In genomic region chr6:32961477-32961876, GRCm38 (mm10) we compare ENCODE assay signal across 24 mouse cellular contexts.
DNase-seq lines count a peak whose midpoint lies in the region; ATAC-seq lines count a peak whose summit lies in the region.
"Had no signal": no experiment of that assay in that cellular context is flagged by ENCODE, and none has a peak within 500 bp of the region (broad histone marks: within the 10 kb centered on the region; RNA-seq: fewer than 3 reads in every experiment).

No protein-coding gene starts in this region.

- H3K36me3 ChIP-seq in kidney, embryonic 14.5 days (ENCODE audit: control insufficient read depth, insufficient read depth, low read length): no peaks in the 10 kb centered on the region
- no peaks in the 10 kb centered on the region for H3K36me3 ChIP-seq in midbrain, embryonic 13.5 days
- no peaks in the 10 kb centered on the region for H3K36me3 ChIP-seq in midbrain, embryonic 15.5 days (replicated peaks)
- H3K36me3 ChIP-seq in embryonic facial prominence, embryonic 10.5 days (replicated peaks): no peaks in the 10 kb centered on the region

- H3K4me2 ChIP-seq in kidney, embryonic 14.5 days (replicated peaks; ENCODE audit: low read depth, low read length): no peak overlapping the region
- H3K4me2 ChIP-seq in midbrain, embryonic 13.5 days (replicated peaks): no peak overlapping the region
- no peak overlapping the region for H3K4me2 ChIP-seq in midbrain, embryonic 15.5 days
- H3K4me2 ChIP-seq: forebrain, embryonic 13.5 days; heart, embryonic 13.5 days; hindbrain, embryonic 14.5 days had no signal

- no peaks in the 10 kb centered on the region for H3K27me3 ChIP-seq in kidney, embryonic 14.5 days (ENCODE audit: control insufficient read depth, insufficient read depth, low read length)
- no peaks in the 10 kb centered on the region for H3K27me3 ChIP-seq in midbrain, embryonic 13.5 days
- no peaks in the 10 kb centered on the region for H3K27me3 ChIP-seq in midbrain, embryonic 15.5 days (replicated peaks)
- H3K27me3 ChIP-seq in embryonic facial prominence, embryonic 10.5 days (replicated peaks; ENCODE audit: low read depth, poor library complexity, severe bottlenecking): no peaks in the 10 kb centered on the region
- H3K27me3 ChIP-seq: forebrain, embryonic 13.5 days; heart, embryonic 13.5 days had no signal

- H3K9ac ChIP-seq in kidney, embryonic 14.5 days (ENCODE audit: low read depth, low read length): no peak overlapping the region
- no peak overlapping the region for H3K9ac ChIP-seq in midbrain, embryonic 13.5 days (replicated peaks)
- no peak overlapping the region for H3K9ac ChIP-seq in midbrain, embryonic 15.5 days
- H3K9ac ChIP-seq: forebrain, embryonic 13.5 days; heart, embryonic 13.5 days; hindbrain, embryonic 14.5 days had no signal

- H3K4me1 ChIP-seq in kidney, embryonic 14.5 days (ENCODE audit: control insufficient read depth, insufficient read depth, low read length): peaks cover 14% of the 10 kb centered on the region; the same call in 1 of the 2 replicates
- H3K4me1 ChIP-seq in midbrain, embryonic 13.5 days (replicated peaks): peaks cover 9% of the 10 kb centered on the region
- H3K4me1 ChIP-seq in midbrain, embryonic 15.5 days: 0 out of 2 replicates have a peak, but pooled peaks cover 3% of the 10 kb centered on the region
- H3K4me1 ChIP-seq in embryonic facial prominence, embryonic 10.5 days: peaks cover 34% of the 10 kb centered on the region

- H3K4me3 ChIP-seq in kidney, embryonic 14.5 days (ENCODE audit: low read length): no peak overlapping the region
- H3K4me3 ChIP-seq in midbrain, embryonic 13.5 days (replicated peaks): no peak overlapping the region
- H3K4me3 ChIP-seq in midbrain, embryonic 15.5 days: no peak overlapping the region
- H3K4me3 ChIP-seq in embryonic facial prominence, embryonic 10.5 days: no peak overlapping the region
- H3K4me3 ChIP-seq: forebrain, embryonic 10.5 days; forebrain, embryonic 13.5 days; heart, adult 2 months; heart, embryonic 10.5 days; heart, embryonic 13.5 days had no signal

- WGBS in kidney, embryonic 14.5 days: 63% methylated on average over 3 of the region's 3 CpGs
- 67% methylated on average over 3 of the region's 3 CpGs for WGBS in midbrain, embryonic 13.5 days
- WGBS in midbrain, embryonic 15.5 days: 65% methylated on average over 3 of the region's 3 CpGs
- WGBS in embryonic facial prominence, embryonic 10.5 days: 76% methylated on average over 3 of the region's 3 CpGs

- no peaks in the 10 kb centered on the region for H3K9me3 ChIP-seq in kidney, embryonic 14.5 days (ENCODE audit: control insufficient read depth, low read length)
- H3K9me3 ChIP-seq in midbrain, embryonic 13.5 days: no peaks in the 10 kb centered on the region
- H3K9me3 ChIP-seq in midbrain, embryonic 15.5 days: no peaks in the 10 kb centered on the region
- no peaks in the 10 kb centered on the region for H3K9me3 ChIP-seq in embryonic facial prominence, embryonic 10.5 days
- H3K9me3 ChIP-seq: forebrain, embryonic 10.5 days; forebrain, embryonic 13.5 days; heart, embryonic 10.5 days; heart, embryonic 13.5 days had no signal

- H3K27ac ChIP-seq in kidney, embryonic 14.5 days (ENCODE audit: low read depth, low read length): 0 out of 2 replicates have a peak overlapping the region, but pooled peaks have one; percentile 30
- H3K27ac ChIP-seq in midbrain, embryonic 13.5 days: peak overlapping the region; percentile 53; the same call in 1 of the 2 replicates
- no peak overlapping the region for H3K27ac ChIP-seq in midbrain, embryonic 15.5 days
- peak overlapping the region; percentile 5; the same call in 1 of the 2 replicates for H3K27ac ChIP-seq in embryonic facial prominence, embryonic 10.5 days (replicated peaks)
- H3K27ac ChIP-seq: forebrain, embryonic 10.5 days; forebrain, embryonic 13.5 days; heart, adult 2 months; heart, embryonic 10.5 days; heart, embryonic 13.5 days; hindbrain, embryonic 14.5 days had no signal

- DNase-seq in kidney, adult 11 months: no peak
- no peak for DNase-seq in embryonic facial prominence, embryonic 10.5 days (ENCODE audit: low spot score)
- DNase-seq in left cerebral cortex, adult 11 months (ENCODE audit: low spot score): no peak
- DNase-seq: adrenal gland, adult 2 months; adrenal gland, postnatal 14 days; cerebellum, adult 11-12 months; cerebellum, adult 8-10 months; cerebellum, postnatal 10 days; cerebellum, postnatal 36 days; gastrocnemius, postnatal 10 days; gastrocnemius, postnatal 36 days; heart, adult 2 months; heart, postnatal 14 days; heart, postnatal 4 days had no signal

- no peak for ATAC-seq in kidney, embryonic 14.5 days (ENCODE audit: low FRiP score, low TSS enrichment)
- peak; percentile 50; the same call in 1 of the 2 replicates for ATAC-seq in midbrain, embryonic 13.5 days
- no peak for ATAC-seq in midbrain, embryonic 15.5 days (replicated peaks)
- ATAC-seq: CD4-positive, CD25-positive, alpha-beta regulatory T cell, adult 4 months; forebrain, embryonic 13.5 days; forebrain, embryonic 16.5 days had no signal
